Comparison of ENCODE assay signal across 8 mouse cellular contexts in the genomic region with DNA sequence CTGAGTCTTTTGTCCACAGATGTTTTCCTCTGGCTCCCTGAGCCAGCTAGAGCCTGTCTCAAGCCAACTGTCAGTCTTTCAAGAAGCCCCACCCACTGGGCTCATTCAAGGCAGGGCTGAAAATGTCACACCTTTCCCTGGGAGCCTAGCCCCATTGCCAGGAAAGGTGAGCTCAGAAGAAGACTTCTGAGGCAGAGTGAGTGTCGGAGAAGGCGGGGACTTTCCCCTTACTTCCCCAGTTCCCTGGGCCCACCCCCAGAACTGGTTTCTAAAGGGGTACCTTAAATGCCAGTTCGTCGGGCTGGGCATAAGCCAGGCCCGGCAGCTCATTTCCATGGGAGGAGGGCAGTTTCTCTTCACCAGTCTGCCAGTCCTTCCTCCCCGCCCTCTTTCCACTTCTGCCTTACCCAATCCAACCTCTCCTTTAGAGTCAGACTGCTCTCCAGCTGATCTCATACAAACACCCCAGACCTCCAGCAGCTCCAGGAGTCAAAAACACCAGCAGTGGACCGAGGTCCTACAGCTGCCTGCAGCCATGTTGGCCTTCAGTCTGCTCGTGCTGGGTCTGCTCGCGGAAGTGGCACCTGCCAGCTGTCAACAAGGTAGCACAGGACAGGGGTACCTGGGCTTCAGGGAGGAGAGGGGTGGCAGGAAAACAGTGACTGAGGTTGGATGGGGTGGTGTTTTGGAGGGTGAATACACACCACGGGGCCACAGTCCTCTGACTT. TPM values are rescaled to one million over a fixed set of nuclear protein-coding genes. Genes with fewer than 3 reads are reported as not detected.
DNase-seq lines count a peak whose midpoint lies in the region; ATAC-seq and TF ChIP-seq lines count a peak whose summit lies in the region.

Gene Pdzk1ip1 (plus strand): TSS at position 98 of the 728 bp plus-strand sequence.

- H3K36me3 ChIP-seq in midbrain, embryonic 12.5 days: no peaks in the 10 kb centered on the region
- no peaks in the 10 kb centered on the region for H3K36me3 ChIP-seq in midbrain, embryonic 10.5 days
- H3K36me3 ChIP-seq in limb, embryonic 11.5 days (ENCODE audit: control insufficient read depth, insufficient read depth, low read length): no peaks in the 10 kb centered on the region
- H3K36me3 ChIP-seq in myocyte (ENCODE audit: control insufficient read depth, insufficient read depth): no peaks in the 10 kb centered on the region

- no peak within 1 kb of the TSS for H3K4me3 ChIP-seq in midbrain, embryonic 12.5 days
- no peak within 1 kb of the TSS for H3K4me3 ChIP-seq in midbrain, embryonic 10.5 days
- no peak within 1 kb of the TSS for H3K4me3 ChIP-seq in limb, embryonic 11.5 days (ENCODE audit: low read depth, low read length)
- H3K4me3 ChIP-seq in myocyte: no peak within 1 kb of the TSS

- no peak within 1 kb of the TSS for H3ac ChIP-seq in myocyte (ENCODE audit: control insufficient read depth, insufficient read length)

- no peak for TF ChIP-seq POLR2A in myocyte (IDR thresholded peaks at IDR 0.05; ENCODE audit: insufficient read length, low read depth)

- H3K79me2 ChIP-seq in myocyte (ENCODE audit: control insufficient read depth, insufficient read depth): no peaks in the 10 kb centered on the region

- 32% methylated on average over 11 of the region's 11 CpGs for WGBS in midbrain, embryonic 12.5 days
- 29% methylated on average over 11 of the region's 11 CpGs for WGBS in midbrain, embryonic 10.5 days
- WGBS in limb, embryonic 11.5 days: 15% methylated on average over 11 of the region's 11 CpGs

- peaks cover 31% of the 10 kb centered on the region for H3K27me3 ChIP-seq in midbrain, embryonic 12.5 days
- peaks cover 71% of the 10 kb centered on the region for H3K27me3 ChIP-seq in midbrain, embryonic 10.5 days (ENCODE audit: low read depth, poor library complexity, severe bottlenecking)
- H3K27me3 ChIP-seq in limb, embryonic 11.5 days (ENCODE audit: control insufficient read depth, insufficient read depth, low read length): peaks cover 12% of the 10 kb centered on the region; the same call in 1 of the 2 replicates
- H3K27me3 ChIP-seq in myocyte (ENCODE audit: control insufficient read depth, insufficient read depth, insufficient read length): peaks cover 25% of the 10 kb centered on the region

- H3K9ac ChIP-seq in midbrain, embryonic 12.5 days (replicated peaks): no peak within 1 kb of the TSS
- H3K9ac ChIP-seq in limb, embryonic 11.5 days (ENCODE audit: low read length): no peak within 1 kb of the TSS

- H3K27ac ChIP-seq in midbrain, embryonic 12.5 days (replicated peaks): no peak within 1 kb of the TSS
- no peak within 1 kb of the TSS; the same call in 1 of the 2 replicates for H3K27ac ChIP-seq in midbrain, embryonic 10.5 days (replicated peaks)
- no peak within 1 kb of the TSS for H3K27ac ChIP-seq in limb, embryonic 11.5 days (replicated peaks; ENCODE audit: low read depth, low read length)

- H3K4me1 ChIP-seq in midbrain, embryonic 12.5 days: no peaks in the 10 kb centered on the region
- peaks cover 3% of the 10 kb centered on the region; the same call in 1 of the 2 replicates for H3K4me1 ChIP-seq in midbrain, embryonic 10.5 days
- H3K4me1 ChIP-seq in limb, embryonic 11.5 days (ENCODE audit: control insufficient read depth, insufficient read depth, low read length): no peaks in the 10 kb centered on the region

- no peak within 1 kb of the TSS for H3K4me2 ChIP-seq in midbrain, embryonic 12.5 days (replicated peaks)
- H3K4me2 ChIP-seq in limb, embryonic 11.5 days (ENCODE audit: low read depth, severe bottlenecking): no peak within 1 kb of the TSS
- peak within 1 kb of the TSS; percentile 49 for H3K4me2 ChIP-seq in myocyte (ENCODE audit: low read depth)

- no peak for ATAC-seq in midbrain, embryonic 12.5 days (ENCODE audit: low FRiP score, low read depth)
- ATAC-seq in erythroid progenitor cell, adult 5-6 weeks (replicated peaks; ENCODE audit: low FRiP score, poor library complexity, severe bottlenecking): peak; percentile 86
- ATAC-seq in limb, embryonic 11.5 days (ENCODE audit: insufficient number of reproducible peaks, low FRiP score, low TSS enrichment, low read depth): no peak

- H3K9me3 ChIP-seq in midbrain, embryonic 12.5 days: no peaks in the 10 kb centered on the region
- no peaks in the 10 kb centered on the region for H3K9me3 ChIP-seq in midbrain, embryonic 10.5 days (replicated peaks)
- no peaks in the 10 kb centered on the region for H3K9me3 ChIP-seq in limb, embryonic 11.5 days (ENCODE audit: control insufficient read depth, low read length)

- no peak for DNase-seq in midbrain, embryonic 10.5 days (ENCODE audit: low spot score)
- no peak for DNase-seq in limb, embryonic 11.5 days (ENCODE audit: low spot score)
- no peak for DNase-seq in thymus, postnatal 25 days
- DNase-seq in ovary, adult 18-20 months (ENCODE audit: low spot score): no peak
- no peak for DNase-seq in cerebellum, adult 11 months

TF ChIP-seq in myocyte, 11 proteins besides CTCF, POLR2A, EP300 and RAD21:
- TF ChIP-seq TCF3 (IDR thresholded peaks at IDR 0.05; ENCODE audit: insufficient read length, low read depth) (no peak), MYOG (IDR thresholded peaks at IDR 0.05; ENCODE audit: control insufficient read depth in 1 of 3, insufficient read depth in 1 of 3, insufficient read length in 2 of 3, low read depth in 2 of 3) (no peak), REST (IDR thresholded peaks at IDR 0.05; ENCODE audit: insufficient read depth, insufficient read length) (no peak), MYOD1 (IDR thresholded peaks at IDR 0.05; ENCODE audit: control insufficient read depth in 1 of 3, insufficient read length in 2 of 3, low read depth in 2 of 3) (no peak), USF1 (IDR thresholded peaks at IDR 0.05; ENCODE audit: low read depth) (no peak), TCF12 (IDR thresholded peaks at IDR 0.05; ENCODE audit: insufficient read depth, poor library complexity, severe bottlenecking) (no peak), SRF (IDR thresholded peaks at IDR 0.05; ENCODE audit: control insufficient read depth, insufficient read length, low read depth) (no peak), POLR2AphosphoS2 (IDR thresholded peaks at IDR 0.05; ENCODE audit: insufficient read length, low read depth) (no peak), E2F4 (IDR thresholded peaks at IDR 0.05; ENCODE audit: insufficient read depth) (no peak), MAX (IDR thresholded peaks at IDR 0.05; ENCODE audit: low read depth) (no peak), CEBPB (IDR thresholded peaks at IDR 0.05; ENCODE audit: insufficient read depth, poor library complexity, severe bottlenecking) (no peak)

RNA-seq across cellular contexts. Expression of gene Pdzk1ip1, which starts in this region (rescaled TPM):
- polyA plus RNA-seq in midbrain, embryonic 12.5 days (2016; fragmentation: Nextera tagmentation; extraction: Ambion mirVana): 11.8 and 12.9 TPM in 2 replicates
- 7.9 and 9.5 TPM in 2 replicates for polyA plus RNA-seq in midbrain, embryonic 10.5 days (2016; fragmentation: Nextera tagmentation; extraction: Ambion mirVana)
- total RNA-seq in erythroid progenitor cell, adult 5-6 weeks (2015; ENCODE audit: low replicate concordance): 733 and 856 TPM in 2 replicates
- 400 and 437 TPM in 2 replicates for total RNA-seq in erythroid progenitor cell, adult 5-6 weeks (2017; ENCODE audit: low replicate concordance)
- polyA plus RNA-seq in limb, embryonic 11.5 days (2014; fragmentation: Nextera tagmentation; extraction: Ambion mirVana): 11.2 and 12.3 TPM in 2 replicates
- 0.30 TPM for polyA plus RNA-seq in myocyte (2012; fragmentation: generic; extraction: Trizol)
